Mouse (Mus musculus) heart, adult 18-20 months (tissue): ENCODE data around the gene B4galnt1. TPM values are rescaled to one million over a fixed set of nuclear protein-coding genes. Genes with fewer than 3 reads are reported as not detected.
"Not testable (repeated sequence)": the region's sequence is repeated elsewhere in the genome, so short reads cannot be mapped to it uniquely, and the experiment has no call there.

Experiments
- DNase-seq, 2 experiments: peaks; one replicate each; pipeline ENCODE4 v3.0.0; 2021 to 2022; ENCODE audit warnings: mixed read lengths in 1 of 2
- total RNA-seq, 2 experiments: library from RNA; stranded (reverse); gene quantifications; 2 replicates each; pipeline ENCODE4 v1.2.3; 2021

The B4galnt1 gene
- total RNA-seq, 2 experiments from 2014 or later, result 1.8 to 7.9 TPM

DNA sequence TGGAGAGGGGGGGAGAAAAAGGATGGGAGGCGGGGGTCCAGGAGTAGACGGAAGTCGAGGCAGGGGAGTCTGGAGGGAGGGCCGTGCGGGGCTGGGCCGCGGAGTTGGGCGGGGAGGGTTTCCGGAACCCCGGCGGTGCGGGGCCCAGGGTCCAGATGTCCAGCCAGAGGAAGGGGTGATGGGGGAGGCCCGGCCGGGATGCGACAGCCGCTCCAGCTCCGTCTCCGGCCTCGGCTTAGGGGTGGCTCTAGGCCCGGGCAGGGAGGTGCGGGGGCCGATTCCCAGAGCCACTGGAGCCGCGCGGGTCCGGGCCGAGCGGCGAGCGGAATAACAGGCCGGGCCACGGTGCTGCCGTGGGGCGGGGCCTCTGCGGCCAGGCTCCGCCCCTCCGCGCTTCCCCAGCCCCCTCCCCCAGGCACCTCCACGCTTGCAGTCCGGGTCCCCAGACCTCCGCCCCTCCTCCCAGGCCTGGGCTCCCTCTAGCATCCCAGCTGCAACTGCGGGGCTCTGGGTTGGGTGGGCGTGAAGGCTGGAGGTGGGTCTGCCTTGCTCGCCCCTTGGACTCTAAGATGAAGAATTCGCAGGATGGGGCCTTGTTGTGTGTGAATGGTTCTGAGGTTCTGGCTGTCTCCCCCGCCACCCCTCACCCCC lies 23.6 kb downstream of the B4galnt1 start:
- peak; percentile 69 to 73 for DNase-seq

DNA sequence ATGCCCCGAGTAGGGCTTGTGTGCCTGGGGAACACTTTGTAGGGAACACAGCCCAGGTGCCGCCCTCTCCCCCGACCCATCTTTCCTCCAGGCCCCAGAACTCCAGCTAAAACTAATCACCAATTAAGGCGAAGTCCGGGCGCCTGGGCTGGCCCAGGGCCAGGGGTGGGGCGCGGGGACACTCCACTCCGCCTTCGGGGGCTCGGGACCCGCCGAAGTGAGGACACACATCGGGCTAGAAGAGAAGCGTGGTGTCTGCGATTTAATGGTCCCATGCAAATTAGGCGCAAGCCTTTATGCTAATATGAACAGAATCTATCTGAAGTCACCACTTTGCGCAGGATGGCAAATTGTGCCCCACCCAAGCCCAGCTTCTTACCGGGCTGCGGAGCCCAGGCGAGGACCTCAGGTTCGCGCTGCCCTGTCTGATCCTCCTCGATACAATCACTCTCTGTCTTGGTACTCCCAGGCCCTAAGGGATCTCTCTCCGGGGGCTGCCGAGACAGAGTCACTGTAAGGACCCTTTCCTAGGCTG lies 24.2 kb downstream of the B4galnt1 start:
- DNase-seq, result peak; percentile 58 to 73

DNA sequence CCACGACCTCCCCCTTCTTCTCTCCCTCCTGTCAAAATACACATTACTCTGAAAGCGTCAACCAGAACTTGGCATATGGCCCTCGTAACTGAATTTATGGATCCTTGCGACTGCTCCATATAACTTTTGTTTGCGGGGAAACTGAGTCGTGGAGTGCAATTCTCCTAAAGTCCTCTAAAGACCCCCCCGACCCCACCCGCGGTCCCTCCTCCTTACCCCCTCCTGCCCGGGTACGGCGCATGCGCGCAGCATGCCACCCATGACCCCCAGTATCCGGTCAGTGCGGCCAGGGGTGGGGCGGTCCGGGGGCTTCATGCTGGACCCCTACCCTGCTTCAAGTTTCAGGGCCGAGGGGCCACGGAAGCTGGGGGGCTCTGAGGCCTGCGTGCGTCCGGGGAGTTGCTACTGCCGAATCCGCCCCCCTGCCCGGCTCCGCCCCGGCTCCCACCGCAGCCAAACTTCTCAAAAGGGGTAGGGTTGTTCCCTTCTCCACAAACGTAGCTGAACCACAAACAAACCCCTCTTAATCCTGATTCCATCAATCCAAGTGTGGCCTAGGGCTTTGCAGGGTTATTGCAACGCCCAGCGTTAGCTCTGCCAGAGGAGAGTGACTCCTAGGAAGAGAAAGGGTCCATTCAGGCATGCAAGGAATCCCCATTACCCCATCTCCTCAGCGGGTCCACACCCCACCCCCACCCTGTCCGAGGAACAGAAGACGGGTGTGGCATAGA lies 24.8 kb downstream of the B4galnt1 start, which contains the start of gene Arhgef25:
Gene Arhgef25, minus strand, starts transcription at position 433 of the 731 bp plus-strand sequence.
- DNase-seq, result peak; percentile 76 to 81

DNA sequence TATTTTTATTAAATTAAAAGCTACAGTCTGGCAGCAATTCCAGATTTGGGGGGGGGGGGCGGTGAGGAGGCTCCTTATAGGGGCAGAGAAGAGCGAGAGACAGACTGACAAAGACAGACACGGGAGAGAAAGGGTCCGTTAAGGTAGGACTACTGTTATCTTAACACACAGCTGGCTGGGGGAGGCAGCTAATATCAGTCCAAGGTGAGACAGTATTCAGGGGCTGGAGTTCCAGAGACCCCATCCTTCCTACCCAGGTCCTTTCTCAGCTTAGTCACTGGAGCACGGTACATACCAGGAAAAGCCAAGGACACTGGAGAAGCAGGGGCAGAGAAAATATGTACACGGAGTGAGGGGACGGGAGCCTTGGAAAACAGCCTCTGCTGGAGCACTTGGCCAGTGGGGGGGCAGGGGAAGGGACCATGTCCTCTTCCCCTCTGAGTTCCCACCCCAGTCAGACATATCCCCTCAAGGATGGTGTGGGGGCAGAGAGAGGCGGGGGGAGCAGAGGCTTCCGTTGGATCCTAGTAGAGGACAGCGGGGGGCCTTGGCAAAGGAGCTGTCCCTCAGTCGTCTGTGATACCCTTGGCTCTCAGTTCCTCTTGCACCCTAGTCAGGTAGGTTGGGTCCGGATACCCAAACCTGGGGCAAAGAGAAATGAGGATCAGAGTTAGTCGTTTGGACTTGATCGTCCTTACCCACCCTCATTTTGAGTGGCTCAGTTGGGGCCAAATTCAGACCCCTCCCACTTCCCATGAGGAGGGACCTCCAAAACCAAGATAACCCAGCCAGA lies 25.6 kb downstream of the B4galnt1 start:
- no peak for DNase-seq

DNA sequence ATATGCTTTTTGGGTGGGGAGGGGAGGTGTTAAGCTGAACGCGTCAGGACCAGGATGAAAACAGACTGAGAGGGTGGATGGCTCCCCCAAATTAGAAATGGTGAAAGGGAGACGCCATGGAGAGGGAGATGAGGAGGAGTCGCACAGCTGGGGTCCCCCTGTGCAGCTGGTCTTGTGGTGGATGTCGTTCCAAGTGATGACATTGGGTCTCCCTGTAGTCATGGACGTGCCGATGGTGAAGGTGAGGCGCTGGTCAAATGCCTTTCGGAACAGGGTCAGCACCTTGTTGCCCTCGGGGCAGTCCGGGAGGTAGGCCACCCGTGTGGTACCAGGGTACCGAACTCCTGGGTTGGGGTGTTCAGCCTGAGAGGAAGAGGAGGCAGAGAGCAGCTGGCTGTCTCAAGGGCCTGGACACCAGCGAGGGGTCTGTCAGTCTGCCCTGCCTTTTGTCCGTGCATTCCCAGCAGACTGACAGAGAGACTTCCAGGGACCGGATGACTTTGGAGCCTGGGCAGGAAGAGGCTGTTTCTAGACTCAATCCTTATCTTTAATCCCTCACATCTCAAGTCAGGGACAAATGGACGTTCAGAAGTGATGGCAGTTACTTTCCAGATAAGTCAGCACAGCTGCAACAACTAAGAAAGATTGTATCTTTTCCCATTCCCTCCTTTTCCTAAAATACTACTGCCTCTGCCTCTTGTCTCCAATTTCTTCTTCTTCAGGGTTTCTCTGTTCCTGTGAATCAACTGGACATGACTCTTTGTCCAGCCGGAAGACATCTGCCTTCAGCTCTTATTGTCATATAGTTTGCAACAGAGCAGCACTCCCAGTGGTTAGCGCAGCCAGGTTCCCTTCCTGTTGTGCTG lies 26.4 kb downstream of the B4galnt1 start:
- DNase-seq, result no peak

DNA sequence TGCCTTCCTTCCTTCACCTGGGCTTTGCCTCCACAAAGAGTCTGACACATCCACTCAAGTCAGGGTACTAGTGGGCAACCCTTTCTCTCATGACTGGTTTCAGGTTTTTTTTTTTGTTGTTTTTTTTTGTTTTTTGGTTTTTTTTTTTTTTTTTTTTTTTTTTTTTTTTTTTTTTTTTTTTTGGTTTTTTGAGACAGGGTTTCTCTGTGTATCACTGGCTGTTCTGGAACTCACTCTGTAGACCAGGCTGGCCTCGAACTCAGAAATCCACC lies 27.0 kb downstream of the B4galnt1 start:
- not testable (repeated sequence) for DNase-seq

DNA sequence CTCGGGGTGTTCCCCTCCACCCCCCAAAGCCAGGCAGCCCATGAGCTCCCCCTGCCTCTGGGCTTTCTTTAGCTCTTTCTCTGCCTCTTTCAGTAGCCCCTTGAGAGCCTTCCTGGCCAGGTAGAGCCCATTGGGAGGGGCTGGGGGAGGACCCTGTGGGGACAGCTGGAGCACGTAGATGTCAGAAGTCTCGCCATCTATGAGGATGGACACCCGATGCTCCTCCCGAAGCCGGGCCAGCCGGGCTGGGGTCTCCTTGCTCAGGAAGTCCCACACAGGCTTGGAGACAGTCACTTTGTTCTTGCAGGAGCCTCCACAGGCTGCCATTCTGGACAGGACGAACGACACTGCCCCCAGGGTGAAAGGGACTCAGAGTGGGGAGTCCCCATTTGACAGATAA lies 28.0 kb downstream of the B4galnt1 start:
- no peak for DNase-seq

DNA sequence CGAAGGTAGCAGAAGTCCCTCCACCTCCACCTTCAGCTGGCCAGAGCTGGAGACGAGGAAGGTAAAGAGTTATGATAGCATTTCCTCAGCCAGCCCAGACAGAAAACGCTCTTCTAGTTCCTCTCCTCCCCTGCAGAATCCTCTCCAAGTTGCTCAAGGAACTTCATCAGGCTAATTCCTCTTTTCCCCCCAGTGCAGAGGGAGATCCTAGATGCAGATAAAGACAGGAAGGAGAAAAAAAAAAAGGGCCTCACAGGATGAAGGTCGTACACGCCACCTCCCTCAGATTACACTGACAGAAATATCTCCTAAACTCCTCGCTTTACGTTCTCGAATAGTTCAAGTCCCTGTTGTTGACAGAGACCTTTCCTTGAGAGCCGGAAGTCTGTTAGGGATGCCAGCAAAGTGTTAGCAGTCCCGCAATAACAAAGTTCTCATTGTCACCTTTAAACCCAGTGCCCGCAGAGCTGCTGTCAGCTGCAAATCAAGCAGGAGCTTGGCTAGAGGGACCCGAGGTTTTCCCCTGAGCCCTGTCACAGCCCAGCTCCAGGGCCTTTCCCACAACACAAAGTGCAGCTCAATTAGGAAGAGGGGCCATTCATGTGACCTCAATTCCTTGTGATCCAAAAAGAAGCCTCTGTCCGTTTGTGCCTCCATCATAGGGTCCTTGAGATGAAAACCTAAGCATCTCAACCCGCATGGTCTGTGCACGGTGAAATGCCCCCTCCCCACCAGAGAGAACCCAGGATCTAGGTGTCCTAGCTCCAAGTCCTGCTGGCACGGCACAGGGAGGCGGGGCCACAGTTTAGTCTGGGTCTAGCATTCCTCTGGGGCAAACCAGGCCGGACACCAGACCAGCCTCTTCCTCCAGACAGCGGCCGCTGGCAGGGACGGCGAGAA lies 29.7 kb downstream of the B4galnt1 start:
- DNase-seq, result peak; percentile 78 to 84

DNA sequence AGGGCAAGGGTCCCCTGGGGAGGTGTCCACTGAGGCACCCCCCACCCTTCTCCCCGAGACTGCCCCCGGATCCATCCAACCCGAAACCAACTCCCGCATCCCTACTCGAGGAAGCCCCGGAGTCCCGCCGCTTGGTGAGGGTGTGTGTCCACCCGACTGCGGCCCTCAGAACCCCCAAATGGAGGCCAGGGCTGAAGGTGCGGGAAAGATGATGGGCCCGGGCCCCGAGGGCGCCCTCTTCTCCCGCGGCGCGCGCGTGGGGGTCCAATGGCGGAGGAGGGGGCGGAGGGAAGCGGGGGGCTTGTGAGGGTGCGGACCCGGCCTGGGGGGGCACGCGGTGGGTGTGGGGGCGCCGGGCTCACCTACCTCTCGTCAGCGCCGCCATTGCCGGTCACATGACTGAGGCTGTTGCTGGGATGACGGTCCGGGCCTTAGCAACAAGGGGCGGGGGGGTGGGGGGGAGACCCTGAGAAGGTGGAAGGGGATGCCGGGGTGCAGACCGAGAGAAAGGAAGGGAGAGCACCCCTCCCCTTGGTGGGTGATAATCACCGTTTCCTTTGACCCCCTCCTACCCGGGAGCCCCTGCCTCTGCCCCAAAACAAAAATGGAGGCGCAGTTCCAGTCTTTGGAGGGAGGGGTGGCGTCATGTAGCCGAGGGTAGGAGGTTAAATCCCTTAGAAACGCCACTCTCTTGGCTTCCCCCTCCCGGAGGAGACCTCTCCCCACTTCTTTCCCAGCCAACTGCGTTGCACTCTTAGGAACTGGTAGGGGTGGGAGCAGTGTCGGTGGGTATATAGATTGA lies 30.5 kb downstream of the B4galnt1 start, which contains the start of gene Dtx3:
Gene Dtx3, minus strand, starts transcription at position 401 of the 802 bp plus-strand sequence.
- peak; percentile 51 to 60 for DNase-seq

DNA sequence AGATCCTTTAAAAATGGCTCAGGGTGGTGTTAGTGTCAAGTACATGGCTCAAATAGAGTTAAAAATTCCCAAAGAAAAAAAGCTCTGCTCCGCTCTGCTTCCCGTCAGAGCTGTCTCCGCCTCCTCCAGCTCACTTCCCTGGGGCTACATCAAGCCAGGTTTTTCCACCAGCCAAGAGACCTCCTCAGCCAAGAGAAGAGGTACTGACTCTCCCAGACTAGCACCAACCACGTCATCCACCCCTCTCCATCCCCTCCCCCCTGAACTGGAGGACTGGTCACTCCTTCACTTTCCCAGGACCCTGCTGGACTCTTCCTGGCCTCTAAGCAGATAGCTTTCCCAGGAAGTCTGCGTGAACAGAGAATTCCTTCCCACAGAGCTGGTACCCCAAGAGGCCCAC lies 31.4 kb downstream of the B4galnt1 start:
- peak; percentile 76 to 89 for DNase-seq

DNA sequence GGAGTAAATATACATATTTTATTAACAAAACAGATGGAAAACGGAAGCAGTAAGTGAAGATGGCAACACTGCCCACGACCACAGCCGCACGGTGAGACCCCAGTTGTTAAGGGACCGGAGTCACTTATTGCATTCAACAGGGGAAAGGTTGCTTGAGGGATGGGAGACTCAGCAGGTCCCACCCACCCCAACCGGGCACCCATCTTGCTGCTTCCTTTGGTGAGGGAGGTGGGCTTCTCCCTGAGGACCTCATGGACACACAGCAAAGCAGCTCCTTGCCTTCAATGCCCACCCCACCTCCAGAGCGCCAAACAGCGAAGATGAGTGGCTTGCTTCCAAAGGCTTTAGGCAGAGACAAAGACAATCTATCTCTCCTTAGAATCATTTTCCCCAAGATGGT lies 32.1 kb downstream of the B4galnt1 start:
- no peak for DNase-seq

DNA sequence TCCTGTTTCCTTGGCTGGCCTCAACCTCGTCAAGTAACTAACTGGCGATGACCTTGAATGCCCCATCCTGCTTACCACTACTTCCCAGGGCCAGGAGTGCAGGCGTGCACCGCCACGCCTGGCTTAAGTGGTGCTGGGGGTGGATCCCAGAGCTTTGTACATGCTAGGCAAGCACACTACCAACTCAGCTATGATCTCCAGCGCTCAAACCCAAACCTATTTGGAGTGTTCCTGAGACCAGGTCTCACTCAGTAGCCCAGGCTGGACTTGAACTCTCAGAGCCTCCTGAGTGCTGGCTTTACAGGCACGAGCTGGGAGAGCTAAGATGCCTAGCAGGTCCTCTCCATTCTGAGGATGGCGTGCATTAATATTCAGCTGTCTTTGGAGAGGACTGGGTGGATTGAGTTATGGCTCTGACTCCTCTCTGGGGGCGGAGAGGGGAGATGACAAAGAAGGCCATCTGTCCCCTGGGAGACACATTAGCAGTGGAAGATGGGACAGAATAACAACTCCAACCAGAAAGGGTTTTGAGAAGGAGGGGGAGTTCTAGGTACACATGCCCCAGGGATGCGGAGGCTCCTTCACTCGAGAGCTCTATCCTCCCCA lies 32.6 kb downstream of the B4galnt1 start:
- DNase-seq, result no peak

DNA sequence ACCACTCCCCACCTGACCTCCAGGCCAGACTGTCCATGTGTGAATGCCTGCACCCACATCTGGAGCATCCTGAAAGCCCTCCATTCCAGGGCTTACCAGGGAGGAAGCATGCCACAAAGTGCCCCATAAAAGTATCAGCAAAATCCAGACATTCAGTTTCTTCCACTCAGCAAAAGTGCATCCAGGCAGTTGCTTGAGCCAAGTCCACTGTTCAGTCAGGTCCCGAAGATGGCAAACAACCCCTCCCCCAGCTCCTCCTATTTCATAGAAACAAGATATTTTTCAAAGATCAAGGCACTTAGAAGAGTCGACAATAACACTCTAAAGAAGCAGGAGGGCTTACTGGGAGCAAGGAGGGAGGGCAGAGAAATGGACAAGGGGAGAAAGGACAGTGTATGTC lies 33.5 kb downstream of the B4galnt1 start:
- DNase-seq, result no peak

DNA sequence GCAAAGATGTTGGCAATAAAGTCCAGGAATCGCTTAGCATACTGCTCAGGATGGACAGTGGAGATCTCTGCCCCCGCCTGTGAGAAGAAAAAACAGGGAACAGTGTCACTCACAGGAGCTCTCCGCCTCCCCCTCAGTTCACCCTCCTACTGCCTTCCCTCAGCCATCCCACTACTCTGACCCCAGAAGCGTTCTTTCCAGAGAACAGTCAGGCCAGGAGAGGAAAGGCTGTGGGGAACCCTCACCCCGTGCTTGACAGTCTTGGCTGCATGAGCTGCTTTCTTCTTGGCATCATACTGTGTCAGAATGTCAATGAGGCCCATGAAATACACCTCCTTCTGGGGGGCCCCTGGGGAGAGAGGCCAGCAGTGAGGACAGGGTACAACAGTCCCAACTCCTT lies 34.0 kb downstream of the B4galnt1 start:
- no peak for DNase-seq

DNA sequence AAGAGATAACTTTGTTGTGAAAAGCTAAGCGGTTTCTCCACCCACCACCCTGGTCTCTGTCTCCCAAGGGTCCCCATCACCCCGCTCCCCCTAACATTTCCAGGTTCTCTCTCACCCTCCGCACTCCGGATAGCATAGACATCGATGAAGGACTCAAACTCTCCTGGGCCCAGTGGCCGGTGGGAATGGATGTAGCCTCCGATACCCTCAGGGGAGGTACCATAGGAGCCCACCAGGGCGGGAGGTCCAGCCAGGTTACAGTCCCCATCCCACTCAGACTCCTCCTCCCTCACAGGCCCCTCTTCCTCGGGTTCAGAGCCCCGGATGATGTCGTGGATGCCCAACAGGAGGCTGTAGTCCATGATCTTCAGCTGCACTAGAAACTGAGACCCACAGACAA lies 34.4 kb downstream of the B4galnt1 start:
- DNase-seq, result no peak

DNA sequence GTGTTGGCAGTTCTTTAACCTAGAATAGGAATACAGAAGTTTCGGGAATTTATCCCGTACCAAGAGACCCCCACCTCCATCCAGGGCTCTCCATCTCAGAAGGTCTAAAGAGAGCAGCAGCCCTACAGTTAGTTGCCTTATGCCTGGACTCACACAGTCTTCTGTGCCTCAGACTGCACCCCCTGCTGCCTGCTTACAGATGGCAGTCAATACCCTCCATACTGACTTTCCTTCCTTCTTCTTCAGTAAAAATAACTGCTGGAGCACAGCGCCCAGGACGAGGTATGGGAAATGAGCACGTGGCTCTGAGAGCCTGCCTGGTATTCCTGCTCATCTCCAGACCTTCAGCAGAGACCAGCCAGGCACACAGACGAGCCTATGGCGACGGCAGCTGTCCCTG lies 35.3 kb downstream of the B4galnt1 start:
- DNase-seq, result no peak

DNA sequence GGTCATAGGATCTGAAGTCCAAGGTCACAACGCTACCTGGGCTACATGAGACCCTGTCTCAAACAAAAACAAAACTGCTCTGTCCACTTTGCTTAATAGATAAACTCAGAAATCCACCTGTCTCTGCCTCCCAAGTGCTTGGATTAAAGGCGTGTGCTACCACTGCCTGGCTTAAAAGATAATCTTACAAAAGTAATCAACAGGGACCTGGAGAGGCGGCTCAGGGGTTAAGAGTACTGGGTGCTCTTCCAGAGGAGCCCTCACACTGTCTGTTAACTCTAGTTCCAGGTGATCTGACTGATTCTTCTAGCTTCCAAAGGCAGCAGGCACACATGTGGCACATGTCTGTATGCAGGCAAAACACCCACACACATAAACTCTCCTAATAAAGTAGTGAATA lies 38.1 kb downstream of the B4galnt1 start:
- DNase-seq, result no peak

DNA sequence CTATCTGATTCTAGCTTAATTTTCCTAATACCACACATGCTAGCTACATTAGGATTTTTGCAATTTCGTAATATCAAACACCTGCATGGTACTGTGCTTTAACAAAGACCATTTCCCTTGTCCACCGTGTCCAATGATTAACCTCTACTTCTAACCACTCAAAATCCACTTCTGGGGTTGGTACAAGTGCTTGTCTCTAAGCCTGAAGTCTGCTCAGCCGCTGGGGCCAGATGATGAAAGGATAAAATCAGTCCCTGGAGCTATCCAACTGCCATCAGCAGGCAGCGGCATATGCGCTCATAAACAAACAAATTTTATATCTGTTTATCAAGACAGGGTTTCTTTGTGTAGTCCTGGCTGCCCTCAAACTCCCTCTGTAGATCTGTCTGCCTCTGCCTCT lies 39.6 kb downstream of the B4galnt1 start:
- no peak for DNase-seq

DNA sequence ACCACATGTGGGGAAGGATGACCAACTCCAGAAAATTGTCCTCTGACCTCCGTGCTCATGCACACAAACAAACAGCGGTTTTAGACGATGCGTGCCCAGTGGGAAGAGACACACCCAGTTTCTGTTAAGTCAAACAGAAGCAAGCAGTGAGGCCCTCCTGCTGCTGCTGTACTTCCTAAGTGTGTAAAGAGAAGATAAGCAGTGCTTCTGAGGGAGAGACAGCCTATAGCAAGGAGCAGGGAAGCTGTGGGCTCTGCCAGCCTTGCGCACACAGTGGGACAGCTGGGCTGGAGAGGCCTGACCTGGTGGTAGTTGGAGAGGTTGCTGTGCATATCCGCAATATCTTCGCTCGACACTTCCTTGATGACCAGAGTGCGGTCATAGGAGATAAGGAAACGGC lies 40.3 kb downstream of the B4galnt1 start:
- no peak for DNase-seq

DNA sequence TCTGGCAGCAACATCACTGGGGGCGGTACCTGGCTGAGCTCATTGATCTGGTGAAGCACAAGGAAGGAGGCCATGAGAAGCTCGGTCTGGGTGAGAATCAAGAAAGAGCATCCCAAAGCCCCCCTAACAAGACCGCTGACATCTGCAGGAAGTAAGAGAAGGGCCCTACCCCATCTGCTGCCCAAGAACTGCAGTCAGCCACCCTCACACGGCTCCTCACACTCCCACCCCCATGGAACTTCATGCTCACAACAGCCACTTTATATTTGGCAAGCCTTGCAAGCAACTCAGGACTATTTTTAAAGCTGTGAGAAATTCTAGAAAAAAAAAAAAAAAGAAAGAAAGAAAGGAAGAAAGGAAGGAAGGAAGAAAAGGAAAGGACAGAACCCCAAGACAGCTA lies 43.9 kb downstream of the B4galnt1 start:
- DNase-seq, result no peak
